Mouse (Mus musculus) cortical plate, adult 2 months (tissue): ENCODE data around the gene Ccdc149.

Experiments
- CTCF ChIP-seq: fragments of 200-500 bp; IDR thresholded peaks from 2 replicates; pipeline ENCODE4 v1.5.1; 2011; ENCODE audit warnings: mild to moderate bottlenecking, control low read depth, low read length; ENCODE audit not compliant: insufficient read depth; ENCODE audit errors: extremely low read depth
- POLR2A ChIP-seq: fragments of 200-500 bp; IDR thresholded peaks from 2 replicates; pipeline ENCODE4 v1.6.1; 2011; ENCODE audit warnings: mild to moderate bottlenecking, low read length, control low read depth; ENCODE audit not compliant: insufficient read depth; ENCODE audit errors: extremely low read depth

DNA sequence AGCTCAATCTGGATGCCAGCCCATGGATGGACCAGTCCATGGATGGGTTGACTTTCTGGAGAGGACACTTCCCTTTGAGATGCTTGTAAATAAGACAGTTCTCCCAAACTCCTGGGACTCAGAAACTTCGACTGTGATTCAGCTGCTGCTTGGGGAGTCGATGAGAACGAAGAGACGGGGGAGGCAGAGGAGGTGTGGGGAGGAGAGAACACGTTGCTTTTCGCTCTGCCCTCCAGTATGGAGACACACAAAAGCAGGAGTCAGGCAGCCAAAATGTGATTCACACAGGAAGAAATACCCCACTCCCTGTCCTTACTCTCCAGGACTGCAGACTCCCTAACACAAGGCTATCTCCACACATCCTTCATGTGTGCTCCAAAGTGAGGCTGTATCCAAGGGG, 80.9 kb downstream of the Ccdc149 start:
- TF ChIP-seq CTCF = no peak
- TF ChIP-seq POLR2A = no peak
